Mouse (Mus musculus): ENCODE results near the gene Gdpd1. TPM values are rescaled to one million over a fixed set of nuclear protein-coding genes. Genes with fewer than 3 reads are reported as not detected.

Gdpd1 gene
- total and polyA plus RNA-seq, 2 experiments from 2014 or later, result 66.6 to 167 TPM

DNA sequence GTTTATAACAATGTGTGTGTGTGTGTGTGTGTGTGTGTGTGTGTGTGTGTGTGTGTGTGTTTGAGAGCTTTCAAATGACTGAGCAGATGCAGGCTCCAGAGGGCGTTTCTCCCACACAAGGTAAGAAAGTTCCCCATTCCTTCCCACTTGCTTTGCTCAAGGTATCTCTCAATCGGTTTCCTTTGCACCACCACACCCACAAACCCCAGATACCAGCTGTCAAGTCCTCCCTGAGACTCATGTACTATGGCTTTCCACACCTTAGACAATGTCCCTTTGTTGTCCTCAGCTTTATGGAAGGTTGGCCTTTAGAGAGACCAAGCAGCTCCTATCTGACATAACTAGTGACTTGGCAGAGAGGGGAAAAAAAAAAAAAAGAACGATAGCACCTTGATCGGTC is 51.1 kb downstream of the Gdpd1 start:
- 78% methylated on average over 4 of the region's 4 CpGs for WGBS
- ATAC-seq (ENCODE audit: low FRiP score), result no peak
- H3K4me1 ChIP-seq (ENCODE audit: insufficient read depth, low read length), result no peaks in the 10 kb centered on the region
- DNase-seq (ENCODE audit: low spot score), result no peak
- no peaks in the 10 kb centered on the region for H3K36me3 ChIP-seq (ENCODE audit: insufficient read depth, low read length)
- no peak overlapping the region for H3K4me2 ChIP-seq (ENCODE audit: low read depth, low read length, poor library complexity, severe bottlenecking)
- H3K27ac ChIP-seq (ENCODE audit: low read depth, low read length), result no peak overlapping the region
- H3K27me3 ChIP-seq (ENCODE audit: insufficient read depth, low read length), result no peaks in the 10 kb centered on the region
- no peaks in the 10 kb centered on the region for H3K9me3 ChIP-seq (ENCODE audit: low read length)
- no peak overlapping the region for H3K9ac ChIP-seq (replicated peaks; ENCODE audit: low read length, poor library complexity, severe bottlenecking)
- no peak for TF ChIP-seq CTCF (IDR thresholded peaks at IDR 0.05)
- H3K4me3 ChIP-seq (ENCODE audit: low read depth, low read length), result no peak overlapping the region

DNA sequence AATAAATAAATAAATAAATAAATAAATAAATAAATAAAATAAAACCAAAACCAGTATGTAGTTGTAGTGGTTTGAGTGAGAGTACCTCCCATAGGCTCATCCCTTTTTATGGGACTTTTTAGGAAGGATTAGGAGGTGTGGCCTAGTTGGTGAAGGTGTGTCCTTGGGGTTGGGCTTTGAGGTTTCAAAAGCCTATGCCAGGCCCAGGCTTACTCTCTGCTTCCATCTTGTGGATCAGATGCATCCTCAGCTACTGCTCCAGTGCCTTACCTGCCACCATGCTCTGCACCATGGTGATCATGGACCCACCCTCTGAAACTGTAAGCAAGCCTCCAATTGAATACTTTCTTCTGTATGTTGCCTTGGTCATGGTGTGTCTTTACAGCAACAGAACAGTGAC is 52.3 kb downstream of the Gdpd1 start:
- Histone ChIP-seq H3K36me3 (ENCODE audit: insufficient read depth, low read length) (no peaks in the 10 kb centered on the region), H3K4me1 (ENCODE audit: insufficient read depth, low read length) (no peaks in the 10 kb centered on the region), H3K27ac (ENCODE audit: low read depth, low read length) (no peak overlapping the region), H3K27me3 (ENCODE audit: insufficient read depth, low read length) (no peaks in the 10 kb centered on the region), H3K9ac (replicated peaks; ENCODE audit: low read length, poor library complexity, severe bottlenecking) (no peak overlapping the region), H3K4me2 (ENCODE audit: low read depth, low read length, poor library complexity, severe bottlenecking) (no peak overlapping the region), H3K4me3 (ENCODE audit: low read depth, low read length) (no peak overlapping the region), H3K9me3 (ENCODE audit: low read length) (no peaks in the 10 kb centered on the region)
- TF ChIP-seq CTCF (IDR thresholded peaks at IDR 0.05), result no peak
- ATAC-seq (ENCODE audit: low FRiP score) (no peak), DNase-seq (ENCODE audit: low spot score) (no peak)

DNA sequence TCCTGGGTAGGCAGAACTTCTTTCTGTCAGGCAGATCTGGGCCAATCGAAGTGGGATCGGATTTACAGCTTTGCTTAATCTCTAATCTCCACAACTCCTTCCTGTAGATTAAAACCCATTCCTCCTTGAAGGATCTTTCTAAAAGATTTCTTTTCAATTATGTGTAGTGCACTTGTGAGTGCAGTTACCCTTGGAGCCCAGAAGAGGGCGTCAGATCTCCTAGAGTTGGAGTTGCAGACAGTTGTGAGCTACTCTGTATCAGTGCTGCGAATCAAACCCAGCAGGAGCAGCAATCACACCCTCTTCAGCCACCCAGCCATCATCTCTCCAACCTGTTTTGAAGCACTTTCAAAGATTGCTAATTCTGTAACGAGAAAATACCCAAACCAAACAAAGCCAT is 53.4 kb downstream of the Gdpd1 start:
- no peaks in the 10 kb centered on the region for H3K36me3 ChIP-seq (ENCODE audit: insufficient read depth, low read length)
- H3K9ac ChIP-seq (replicated peaks; ENCODE audit: low read length, poor library complexity, severe bottlenecking), result no peak overlapping the region
- H3K9me3 ChIP-seq (ENCODE audit: low read length), result no peaks in the 10 kb centered on the region
- DNase-seq (ENCODE audit: low spot score) (no peak), ATAC-seq (ENCODE audit: low FRiP score) (no peak)
- WGBS, result 84% methylated on average over 5 of the region's 5 CpGs
- TF ChIP-seq CTCF (IDR thresholded peaks at IDR 0.05), result no peak
- no peaks in the 10 kb centered on the region for H3K4me1 ChIP-seq (ENCODE audit: insufficient read depth, low read length)
- no peak overlapping the region for H3K4me3 ChIP-seq (ENCODE audit: low read depth, low read length)
- H3K27me3 ChIP-seq (ENCODE audit: insufficient read depth, low read length), result no peaks in the 10 kb centered on the region
- H3K27ac ChIP-seq (ENCODE audit: low read depth, low read length), result no peak overlapping the region
- no peak overlapping the region for H3K4me2 ChIP-seq (ENCODE audit: low read depth, low read length, poor library complexity, severe bottlenecking)

DNA sequence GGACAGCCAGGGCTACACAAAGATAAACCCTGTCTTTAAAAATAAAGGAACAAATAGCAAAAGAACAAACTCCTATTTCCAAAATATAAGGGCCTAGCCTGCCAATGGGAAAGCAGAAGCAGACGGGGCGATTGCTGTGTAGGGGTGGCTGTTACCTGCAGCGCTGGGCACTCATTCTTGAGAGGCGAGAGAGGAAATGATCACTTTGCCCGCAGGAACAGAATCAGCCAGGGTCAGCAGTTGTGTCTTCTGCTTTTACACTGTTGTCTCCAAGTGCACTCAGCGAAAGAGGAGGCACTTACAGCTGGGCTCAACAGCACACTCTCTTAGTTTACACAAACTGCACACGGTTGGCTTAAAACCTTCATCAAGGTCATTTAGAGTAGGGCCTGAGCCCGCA is 54.4 kb downstream of the Gdpd1 start:
- H3K4me3 ChIP-seq (ENCODE audit: low read depth, low read length), result no peak overlapping the region
- no peak overlapping the region for H3K4me2 ChIP-seq (ENCODE audit: low read depth, low read length, poor library complexity, severe bottlenecking)
- H3K27me3 ChIP-seq (ENCODE audit: insufficient read depth, low read length), result no peaks in the 10 kb centered on the region
- no peak overlapping the region for H3K9ac ChIP-seq (replicated peaks; ENCODE audit: low read length, poor library complexity, severe bottlenecking)
- WGBS, result 82% methylated on average over 8 of the region's 8 CpGs
- no peak overlapping the region for H3K27ac ChIP-seq (ENCODE audit: low read depth, low read length)
- H3K36me3 ChIP-seq (ENCODE audit: insufficient read depth, low read length), result no peaks in the 10 kb centered on the region
- DNase-seq (ENCODE audit: low spot score), result no peak
- H3K9me3 ChIP-seq (ENCODE audit: low read length), result no peaks in the 10 kb centered on the region
- ATAC-seq (ENCODE audit: low FRiP score), result no peak
- H3K4me1 ChIP-seq (ENCODE audit: insufficient read depth, low read length), result no peaks in the 10 kb centered on the region
- no peak for TF ChIP-seq CTCF (IDR thresholded peaks at IDR 0.05)

DNA sequence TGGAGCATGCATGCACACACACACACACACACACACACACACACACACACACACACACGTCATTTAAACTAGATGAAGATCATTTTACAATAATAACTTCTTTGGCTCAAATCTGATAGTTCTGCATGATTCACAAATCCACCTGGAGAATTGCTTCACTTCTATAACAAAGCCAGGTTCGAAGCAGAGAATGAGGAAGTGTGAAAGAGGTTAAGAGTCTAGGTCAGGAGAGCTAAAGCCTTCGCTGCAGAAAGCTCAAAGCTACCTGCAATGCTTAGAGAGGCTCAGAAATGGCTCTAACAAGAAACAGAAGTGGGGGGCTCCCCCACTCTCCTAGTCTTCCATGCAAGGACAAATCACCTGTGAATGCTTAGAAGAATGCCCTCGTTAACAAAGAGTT is 55.8 kb downstream of the Gdpd1 start:
- no peak overlapping the region for H3K4me3 ChIP-seq (ENCODE audit: low read depth, low read length)
- DNase-seq (ENCODE audit: low spot score), result no peak
- no peaks in the 10 kb centered on the region for H3K27me3 ChIP-seq (ENCODE audit: insufficient read depth, low read length)
- H3K4me2 ChIP-seq (ENCODE audit: low read depth, low read length, poor library complexity, severe bottlenecking), result no peak overlapping the region
- no peaks in the 10 kb centered on the region for H3K36me3 ChIP-seq (ENCODE audit: insufficient read depth, low read length)
- 79% methylated on average over 4 of the region's 4 CpGs for WGBS
- H3K4me1 ChIP-seq (ENCODE audit: insufficient read depth, low read length), result no peaks in the 10 kb centered on the region
- H3K9ac ChIP-seq (replicated peaks; ENCODE audit: low read length, poor library complexity, severe bottlenecking), result no peak overlapping the region
- H3K27ac ChIP-seq (ENCODE audit: low read depth, low read length), result no peak overlapping the region
- no peak for ATAC-seq (ENCODE audit: low FRiP score)
- no peaks in the 10 kb centered on the region for H3K9me3 ChIP-seq (ENCODE audit: low read length)
- no peak for TF ChIP-seq CTCF (IDR thresholded peaks at IDR 0.05)

DNA sequence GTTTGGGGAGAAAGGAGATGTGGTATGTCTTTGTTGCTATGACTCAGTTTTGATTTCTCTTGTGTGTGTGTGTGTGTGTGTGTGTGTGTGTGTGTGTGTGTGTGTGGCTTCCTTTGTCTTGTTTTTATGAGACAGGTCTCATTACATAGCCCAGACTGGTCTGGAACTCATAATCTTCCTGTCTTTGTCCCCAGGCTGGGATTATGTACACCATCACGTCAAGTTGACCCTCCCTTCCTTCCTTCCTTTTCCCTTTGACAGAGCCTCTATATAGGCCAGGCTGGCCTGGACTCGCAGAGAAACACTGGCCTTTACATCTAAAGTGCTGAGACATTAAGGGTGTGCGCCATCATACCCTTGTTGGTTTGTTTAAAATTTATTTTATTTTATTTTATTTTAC is 58.2 kb downstream of the Gdpd1 start:
- H3K27ac ChIP-seq (ENCODE audit: low read depth, low read length), result no peak overlapping the region
- H3K9ac ChIP-seq (replicated peaks; ENCODE audit: low read length, poor library complexity, severe bottlenecking), result no peak overlapping the region
- DNase-seq (ENCODE audit: low spot score) (no peak), ATAC-seq (ENCODE audit: low FRiP score) (no peak)
- no peak overlapping the region for H3K4me2 ChIP-seq (ENCODE audit: low read depth, low read length, poor library complexity, severe bottlenecking)
- H3K27me3 ChIP-seq (ENCODE audit: insufficient read depth, low read length), result no peaks in the 10 kb centered on the region
- no peaks in the 10 kb centered on the region for H3K36me3 ChIP-seq (ENCODE audit: insufficient read depth, low read length)
- 72% methylated on average over 3 of the region's 3 CpGs for WGBS
- no peaks in the 10 kb centered on the region for H3K9me3 ChIP-seq (ENCODE audit: low read length)
- no peak overlapping the region for H3K4me3 ChIP-seq (ENCODE audit: low read depth, low read length)
- no peaks in the 10 kb centered on the region for H3K4me1 ChIP-seq (ENCODE audit: insufficient read depth, low read length)
- no peak for TF ChIP-seq CTCF (IDR thresholded peaks at IDR 0.05)

All from midbrain, postnatal 0 days (tissue).